Mouse (Mus musculus) regulatory T cell (primary cell): Measurements from ENCODE around the gene Sepsecs.

ENCODE experiments used
- in situ Hi-C: fragments of 300-600 bp; cut with MboI, MseI; formaldehyde crosslinking; loops from one replicate; pipeline ENCODE4 v1.15.1; 2025; ENCODE audit warnings: high pct_unique_total_duplicates

The Sepsecs gene

DNA sequence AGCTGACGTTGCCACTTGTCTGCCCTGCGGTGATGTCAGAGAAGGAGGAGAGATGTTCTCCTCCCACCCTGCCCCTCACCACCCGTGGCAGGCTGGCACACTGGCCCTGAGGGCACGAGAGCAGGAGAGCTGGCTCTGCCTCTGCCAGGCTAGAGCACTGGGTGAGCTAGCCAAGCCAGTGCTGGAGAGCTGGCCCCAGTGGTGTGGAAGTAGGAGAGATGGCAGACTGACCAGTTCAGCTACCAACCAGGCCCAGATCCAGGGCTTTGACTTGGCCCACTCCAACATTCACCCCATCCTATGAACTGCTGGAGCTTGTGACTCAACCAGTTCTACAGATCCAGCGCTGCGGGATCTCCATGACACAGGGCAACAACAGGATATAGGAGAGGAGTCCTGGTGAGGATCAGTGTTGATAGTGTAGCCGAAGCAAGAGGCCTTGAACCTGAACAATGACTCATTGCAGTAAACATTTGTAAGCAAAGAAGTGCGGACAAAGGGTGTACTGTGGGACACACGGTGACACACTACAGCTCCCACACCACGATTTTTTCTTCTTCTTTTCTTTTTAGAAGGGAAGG lies 58.1 kb downstream of the Sepsecs start:
- in situ Hi-C loops, result no loop called here

DNA sequence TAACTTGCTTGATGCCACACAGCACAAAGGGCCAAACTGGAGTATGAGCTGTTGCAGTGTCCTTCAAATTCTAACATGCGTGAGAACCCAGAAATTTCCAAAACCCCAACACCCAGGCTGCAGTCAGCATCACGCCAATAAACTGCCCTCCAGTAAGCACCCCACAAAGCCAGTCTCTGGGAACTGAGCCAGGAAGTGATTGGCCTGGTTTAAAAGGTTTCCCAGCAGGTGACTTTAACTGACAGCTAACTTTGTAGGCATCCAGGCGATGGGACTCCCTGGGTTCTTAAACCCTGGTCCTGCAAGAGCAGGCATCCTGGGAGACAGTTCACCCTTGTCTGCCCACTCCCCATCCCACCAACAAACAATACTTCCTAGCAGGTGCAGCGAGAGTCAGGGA lies 59.2 kb downstream of the Sepsecs start:
- in situ Hi-C loops, result no loop called here

DNA sequence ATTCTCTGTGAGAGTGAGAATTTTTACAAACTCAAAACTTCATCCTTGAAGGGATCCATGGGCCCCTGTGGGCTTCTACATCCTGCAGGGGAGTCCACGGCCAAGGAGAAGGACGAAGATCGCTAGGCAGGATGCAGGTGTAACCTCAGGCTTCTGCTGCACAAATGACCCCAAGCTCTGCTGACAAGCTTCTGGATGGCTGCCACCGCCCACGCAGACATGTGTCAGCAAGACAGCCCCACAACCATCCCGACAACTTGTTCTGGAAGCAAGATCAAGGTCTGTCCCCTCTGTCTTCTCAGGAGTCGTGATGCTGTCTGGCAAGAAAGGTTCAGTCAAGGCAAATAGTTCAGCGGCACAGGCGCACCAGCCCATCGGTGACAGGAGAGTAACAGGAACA lies 59.8 kb downstream of the Sepsecs start:
- in situ Hi-C loops, result no loop called here

DNA sequence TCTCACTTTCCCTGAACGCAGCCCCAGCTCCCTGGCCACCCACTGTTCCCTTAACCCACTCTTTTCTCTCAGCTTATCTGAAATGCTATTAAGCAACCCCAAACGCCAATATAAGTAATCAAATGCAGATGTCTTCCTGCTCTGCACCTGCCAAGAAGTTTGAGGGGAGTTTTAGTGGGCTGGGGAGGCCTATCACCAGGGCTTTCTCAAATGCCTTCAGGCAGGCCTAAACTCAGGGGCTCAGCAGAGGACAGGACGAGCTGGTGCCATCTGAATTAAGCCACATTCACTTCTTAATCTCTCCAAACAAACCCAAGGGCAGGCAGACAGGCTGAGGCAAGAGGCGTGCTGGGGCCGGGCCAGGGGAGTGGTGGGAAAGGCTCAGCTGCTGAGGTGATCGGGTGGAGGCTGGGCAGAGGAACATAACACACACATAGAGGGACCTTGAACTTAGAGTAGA lies 64.9 kb downstream of the Sepsecs start:
- in situ Hi-C loops, result no loop called here

DNA sequence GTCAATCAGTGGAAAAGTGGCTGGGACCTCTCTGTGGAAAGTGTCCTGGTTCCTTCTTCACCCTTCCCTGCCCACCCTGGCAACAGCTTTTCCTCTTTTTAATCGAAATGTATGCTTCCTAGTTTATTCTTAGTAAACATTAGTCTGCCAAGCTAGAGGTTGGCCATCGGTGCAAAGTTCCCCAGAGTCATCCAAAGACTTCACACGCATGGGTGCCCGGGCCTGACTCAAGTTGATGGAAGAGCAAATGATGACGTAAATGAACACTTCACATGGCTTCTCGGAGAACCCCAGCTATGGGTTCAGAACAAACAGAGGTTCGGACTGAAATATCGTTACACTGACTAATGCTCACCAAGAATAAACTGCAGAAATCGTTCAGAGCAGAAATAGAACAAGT lies 78.9 kb downstream of the Sepsecs start:
- in situ Hi-C loops, result no loop called here
